Mouse (Mus musculus): Measurements from ENCODE around the gene Cbarp.

DNA sequence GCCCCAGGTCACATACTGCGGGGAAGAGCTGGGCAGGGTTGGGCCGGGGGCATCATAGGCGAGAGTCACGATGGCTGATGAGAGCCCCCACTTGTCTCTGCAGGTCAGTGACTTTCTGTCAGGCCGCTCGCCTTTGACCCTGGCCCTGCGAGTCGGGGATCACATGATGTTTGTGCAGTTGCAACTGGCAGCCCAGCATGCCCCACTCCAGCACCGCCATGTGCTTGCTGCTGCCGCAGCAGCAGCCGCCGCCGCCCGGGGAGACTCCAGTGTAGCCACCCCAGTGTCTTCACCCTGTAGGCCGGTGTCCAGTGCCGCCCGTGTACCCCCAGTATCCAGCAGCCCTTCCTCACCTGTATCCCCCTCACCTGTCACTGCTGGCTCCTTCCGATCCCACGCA lies 13.1 kb upstream of the Cbarp start:
- TF ChIP-seq CTCF (conservative IDR thresholded peaks at IDR 0.05; ENCODE audit: low read length) (no peak), NANOG (IDR thresholded peaks at IDR 0.05; ENCODE audit: borderline replicate concordance, low read length) (no peak), POU5F1 (IDR thresholded peaks at IDR 0.05; ENCODE audit: borderline replicate concordance, low read length) (no peak)

Measured in E14TG2a.4 (cell line).